Mouse (Mus musculus): ENCODE results near the gene Agbl4.

Gene Agbl4

DNA sequence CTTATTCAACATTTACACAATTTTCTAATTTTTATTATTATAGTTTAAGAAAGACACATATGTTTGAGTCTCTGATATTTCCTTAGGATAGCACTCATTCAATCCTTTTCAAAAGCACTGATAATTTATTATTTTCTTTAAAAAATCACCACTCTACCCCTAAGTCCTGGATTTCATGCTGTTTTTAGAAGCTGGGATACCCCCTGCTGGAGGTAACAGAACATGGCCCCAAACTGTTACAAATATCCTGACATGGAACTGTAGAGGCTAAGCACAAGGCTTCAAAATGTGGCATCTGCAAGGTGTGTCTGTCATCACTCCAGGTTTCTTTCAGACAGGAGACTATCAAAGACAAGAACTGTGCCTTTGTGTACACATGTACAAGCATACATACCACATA lies 859.5 kb downstream of the Agbl4 start:
- DNase-seq (ENCODE audit: low spot score in 2 of 2): no peak

DNA sequence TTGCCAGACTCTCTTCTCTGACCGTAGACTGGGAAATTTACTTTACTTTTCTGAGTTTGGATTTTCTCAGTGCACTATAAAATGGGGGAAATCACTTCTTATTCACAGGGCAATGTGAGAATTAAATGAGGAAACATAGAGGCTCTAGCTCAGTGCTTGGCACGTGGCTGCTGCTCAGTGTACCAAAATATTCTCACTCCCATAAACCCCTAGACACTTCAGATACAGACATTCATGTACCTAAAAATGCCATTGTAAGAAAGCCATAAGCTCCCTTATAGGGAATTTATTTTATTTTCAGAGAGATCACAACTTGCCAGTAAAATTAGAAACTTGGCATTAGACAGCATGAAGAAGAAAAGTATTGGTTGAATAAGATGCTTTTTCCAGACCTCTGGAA lies 883.5 kb downstream of the Agbl4 start:
- DNase-seq (ENCODE audit: low spot score in 2 of 2): peak in 1 of 2 experiments; percentile 51

DNA sequence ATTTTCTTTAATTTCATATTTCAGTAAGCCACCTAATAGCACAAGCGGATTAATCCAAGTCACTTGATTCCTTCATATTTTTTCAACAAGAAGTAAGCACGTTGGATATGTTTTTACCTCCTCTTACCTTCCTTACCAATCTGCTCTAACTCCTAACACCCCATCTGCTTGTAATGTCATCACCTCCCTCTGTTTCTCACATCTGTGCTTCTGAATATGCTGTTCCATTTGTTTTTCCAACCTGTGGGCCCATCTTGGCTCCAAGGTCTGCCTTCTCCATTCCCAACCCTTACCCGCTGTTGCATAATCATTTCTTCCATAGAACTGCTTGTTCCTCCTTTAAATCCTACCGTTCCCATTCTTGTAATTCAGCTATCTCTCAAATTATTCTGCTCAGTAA lies 884.4 kb downstream of the Agbl4 start:
- peak in 1 of 2 experiments; percentile 37 for DNase-seq (ENCODE audit: low spot score in 2 of 2)

DNA sequence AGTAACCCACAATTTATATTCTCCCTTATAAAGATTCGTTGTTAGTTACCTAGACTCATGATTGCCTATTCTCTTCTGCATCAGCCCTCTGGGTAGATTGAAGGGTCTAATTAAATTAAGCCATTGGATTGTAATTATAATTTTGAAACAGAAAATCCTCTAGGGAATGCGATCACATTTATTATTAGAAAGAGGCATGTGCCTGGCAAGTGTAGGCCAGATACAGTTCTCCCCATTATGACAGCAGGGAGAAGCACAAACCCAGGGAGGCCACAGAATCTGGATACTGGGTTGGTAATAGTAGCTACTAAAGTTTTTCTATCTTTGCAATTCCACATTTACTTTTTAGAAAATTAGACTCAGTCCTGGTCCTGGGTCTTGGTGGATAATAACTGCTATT lies 887.2 kb downstream of the Agbl4 start:
- DNase-seq (ENCODE audit: low spot score in 2 of 2): no peak

DNA sequence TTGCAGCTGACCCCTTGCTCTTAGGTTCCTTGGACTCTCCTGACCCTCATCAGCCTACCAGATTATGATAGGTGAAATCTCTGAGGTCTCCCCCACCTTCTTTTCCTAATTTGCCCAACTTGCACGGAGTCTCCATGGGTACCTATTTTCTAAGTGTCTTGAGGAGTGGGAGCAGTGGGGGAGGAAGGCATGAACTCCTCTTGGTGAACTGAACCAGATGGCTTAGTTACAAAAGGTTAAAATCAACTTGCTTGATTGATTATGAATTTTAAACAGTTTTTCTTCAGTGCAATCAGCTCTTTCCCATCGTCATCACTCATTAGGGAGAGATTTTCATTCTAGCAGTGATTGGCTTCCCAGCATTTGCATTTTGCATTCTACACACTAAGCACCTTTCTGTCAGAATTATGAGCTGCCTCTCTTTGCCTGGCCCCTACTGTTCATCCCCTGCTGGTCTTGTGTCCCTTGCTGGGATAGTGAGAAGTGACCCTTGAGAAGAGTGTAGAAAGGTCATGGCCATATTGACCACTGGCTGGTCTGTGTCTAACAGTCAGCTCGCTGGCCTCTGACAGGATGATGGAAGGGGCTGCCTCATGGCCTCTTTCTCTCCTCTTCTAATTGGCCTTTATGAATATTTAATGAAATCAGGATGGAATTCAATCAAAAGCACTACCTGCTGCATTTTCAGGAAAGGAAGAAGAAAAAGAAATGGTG lies 897.2 kb downstream of the Agbl4 start:
- DNase-seq (ENCODE audit: low spot score in 2 of 2): no peak

DNA sequence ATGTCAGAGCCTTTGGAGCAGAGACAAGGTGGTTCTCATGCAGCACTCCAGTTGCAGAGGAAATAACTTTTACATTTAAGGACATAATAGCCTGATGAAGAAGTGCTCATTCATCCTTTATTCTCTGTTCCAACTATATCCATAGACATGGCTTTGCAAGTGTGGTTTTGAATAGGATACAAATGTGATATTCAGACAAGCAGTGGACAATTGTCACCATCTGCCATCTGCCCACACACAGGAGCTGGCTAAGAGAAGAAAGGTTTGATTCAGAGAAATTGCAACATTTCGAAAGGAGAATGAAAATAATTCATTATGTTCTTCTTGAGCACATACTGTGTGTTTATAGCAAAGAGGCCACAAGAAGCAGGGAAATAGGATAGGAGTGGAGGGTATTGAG lies 909.1 kb downstream of the Agbl4 start:
- peak; percentile 28 to 67 for DNase-seq (ENCODE audit: low spot score in 2 of 2)

DNA sequence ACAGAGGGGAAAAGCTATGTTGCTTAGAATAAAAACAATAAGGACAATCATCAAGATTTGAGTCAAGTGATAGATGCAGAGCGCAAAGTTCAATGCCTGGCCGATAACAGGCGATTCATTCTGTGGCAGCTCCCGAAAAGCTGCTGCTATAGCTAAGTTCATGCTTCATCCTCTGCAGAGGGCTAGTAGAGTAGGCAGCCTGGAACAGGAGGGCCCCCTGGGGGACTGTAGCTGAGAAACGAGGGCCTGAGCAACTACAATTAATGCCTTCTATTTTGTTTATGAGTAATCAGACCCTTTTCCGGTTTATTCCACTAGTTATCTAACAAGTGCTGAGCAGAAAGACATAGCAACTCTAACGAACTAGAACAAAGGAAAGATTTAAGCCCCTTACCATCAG lies 909.7 kb downstream of the Agbl4 start:
- no peak for DNase-seq (ENCODE audit: low spot score in 2 of 2)

DNA sequence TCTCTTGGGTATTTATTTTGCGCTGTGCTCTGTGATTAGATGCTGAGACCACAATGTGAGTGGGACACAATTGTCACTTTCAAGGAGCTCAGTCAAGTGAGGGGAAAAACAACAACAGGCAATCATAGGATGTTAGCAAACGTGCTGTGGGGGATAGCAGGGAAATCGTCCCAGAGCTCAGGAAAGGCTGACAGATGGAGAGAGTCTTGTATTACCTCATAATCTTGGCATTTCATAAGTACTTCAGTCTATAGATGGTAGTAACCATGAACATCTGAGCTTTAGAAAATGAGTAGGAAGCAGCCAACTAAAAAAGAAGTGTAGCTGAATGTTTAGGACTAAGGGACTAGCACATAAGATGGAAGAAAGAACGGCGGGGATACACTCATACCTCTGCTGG lies 910.2 kb downstream of the Agbl4 start:
- peak; percentile 30 to 44 for DNase-seq (ENCODE audit: low spot score in 2 of 2)

DNA sequence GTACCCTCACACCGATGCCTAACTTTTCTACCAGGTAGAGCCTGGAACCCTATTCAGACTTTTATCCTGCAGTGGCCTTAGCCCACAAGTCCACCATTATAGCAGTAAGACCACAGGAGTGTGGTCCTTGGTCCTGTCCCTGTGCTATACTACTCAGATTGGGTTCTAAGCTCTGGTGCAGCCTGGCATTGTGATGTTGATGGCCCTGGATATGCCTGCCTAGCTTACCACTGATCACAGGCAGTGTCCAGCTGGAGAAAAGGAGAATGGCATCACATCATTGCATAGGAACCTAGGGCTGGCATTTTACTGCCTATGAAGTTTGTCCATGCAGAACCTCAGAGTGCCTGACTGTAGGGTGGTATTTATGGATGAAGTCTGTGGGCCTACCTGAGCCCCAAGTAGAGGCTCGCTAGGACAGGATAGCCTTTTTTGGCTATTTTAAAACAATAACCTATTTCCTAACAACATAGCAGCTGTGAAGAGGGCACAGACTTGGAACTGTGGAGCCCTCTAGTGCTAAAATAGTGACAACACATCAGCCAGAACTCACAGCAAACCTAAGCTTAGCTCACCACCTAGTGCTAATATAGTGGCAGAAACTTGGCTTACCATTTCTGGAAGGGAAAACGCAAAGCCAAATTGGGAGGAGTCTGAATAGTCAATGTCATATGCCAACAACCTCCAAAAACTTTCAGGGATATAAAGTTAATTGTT lies 911.3 kb downstream of the Agbl4 start:
- DNase-seq (ENCODE audit: low spot score in 2 of 2): no peak

DNA sequence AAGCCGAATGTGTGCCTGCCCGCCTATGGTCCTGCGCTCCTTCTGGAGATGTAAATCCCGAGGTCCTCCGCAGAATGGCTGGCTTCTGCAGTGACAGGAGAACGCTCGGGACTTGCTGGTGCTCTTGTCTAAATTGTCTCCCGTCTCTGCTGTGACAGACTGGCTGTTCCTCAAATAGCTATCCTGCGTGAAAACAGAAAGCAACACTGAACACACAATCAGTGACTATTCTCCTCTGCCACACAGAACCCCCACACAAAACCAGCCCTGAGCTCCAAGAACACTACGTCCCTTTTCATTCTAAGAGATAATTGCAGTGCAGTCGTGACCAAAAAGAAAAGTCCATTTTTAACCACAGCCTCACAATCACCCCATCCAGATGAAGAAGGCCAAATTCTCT lies 929.6 kb downstream of the Agbl4 start:
- DNase-seq (ENCODE audit: low spot score in 2 of 2): peak; percentile 64 to 78

DNA sequence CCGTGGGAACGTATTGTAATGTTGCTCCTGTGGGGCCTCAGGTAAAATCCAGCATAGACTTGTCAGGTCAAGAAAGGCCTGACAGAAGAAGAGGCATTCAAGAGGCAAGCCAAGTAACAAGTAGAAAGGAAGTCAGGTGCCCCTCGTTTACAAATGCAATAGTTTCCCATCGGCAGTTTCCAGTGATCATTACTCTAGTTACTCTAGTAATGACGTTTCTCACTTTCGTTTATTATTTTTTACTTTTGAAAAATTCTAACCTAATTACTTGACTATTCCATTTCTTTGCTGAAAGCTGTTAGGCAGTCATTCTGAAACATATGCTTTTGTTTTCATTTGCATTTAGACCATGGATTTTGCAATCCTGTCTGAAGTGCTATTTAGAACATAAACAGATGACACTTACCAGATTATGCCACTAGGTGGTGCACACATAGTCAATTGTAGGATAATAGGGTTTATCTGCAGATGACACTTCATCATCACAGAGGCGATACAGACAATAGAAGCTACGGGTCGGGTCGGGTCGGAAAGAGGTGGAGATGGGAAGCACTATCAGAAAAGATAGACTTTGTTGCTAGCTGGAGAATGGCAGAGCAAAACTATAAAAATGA lies 930.4 kb downstream of the Agbl4 start:
- peak in 1 of 2 experiments; percentile 65 for DNase-seq (ENCODE audit: low spot score in 2 of 2)

DNA sequence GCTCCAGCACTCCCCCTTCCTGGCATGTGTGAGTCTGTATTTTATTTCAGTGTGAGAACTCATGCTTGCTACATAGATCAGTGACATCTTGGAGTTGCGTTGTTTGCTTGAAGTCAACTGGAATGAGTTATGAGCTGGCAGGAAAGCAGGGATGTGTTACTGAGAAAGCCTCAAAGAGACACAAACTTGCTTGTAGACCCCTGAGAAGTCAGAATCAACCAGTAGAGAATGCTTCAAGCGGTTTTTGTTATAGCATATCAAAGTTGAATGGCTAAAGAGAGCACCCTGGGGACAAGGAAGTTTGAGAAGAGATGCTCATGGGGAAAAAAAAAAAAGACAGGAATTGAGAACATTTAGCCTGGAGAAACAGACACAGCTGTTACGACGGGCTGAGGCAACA lies 932.0 kb downstream of the Agbl4 start:
- no peak for DNase-seq (ENCODE audit: low spot score in 2 of 2)

DNA sequence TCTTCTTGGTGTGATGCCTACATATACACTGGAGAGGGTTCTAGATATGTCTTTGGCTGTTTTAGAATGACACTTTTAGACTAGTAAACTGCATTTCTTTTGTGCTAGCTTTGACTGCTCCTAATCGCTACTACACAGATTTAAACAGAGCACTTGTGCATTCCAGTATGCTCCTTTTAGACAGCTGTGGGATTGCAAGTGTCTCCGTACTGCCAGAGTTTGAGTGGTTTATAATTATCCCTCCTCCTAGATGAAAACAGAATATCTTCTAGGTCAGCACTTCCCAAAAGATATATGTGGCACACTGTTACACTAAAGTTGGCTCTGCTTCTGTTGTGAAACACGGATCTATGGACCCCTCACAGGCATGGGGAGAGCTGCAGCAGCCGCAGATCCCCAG lies 935.4 kb downstream of the Agbl4 start:
- no peak for DNase-seq (ENCODE audit: low spot score in 2 of 2)

DNA sequence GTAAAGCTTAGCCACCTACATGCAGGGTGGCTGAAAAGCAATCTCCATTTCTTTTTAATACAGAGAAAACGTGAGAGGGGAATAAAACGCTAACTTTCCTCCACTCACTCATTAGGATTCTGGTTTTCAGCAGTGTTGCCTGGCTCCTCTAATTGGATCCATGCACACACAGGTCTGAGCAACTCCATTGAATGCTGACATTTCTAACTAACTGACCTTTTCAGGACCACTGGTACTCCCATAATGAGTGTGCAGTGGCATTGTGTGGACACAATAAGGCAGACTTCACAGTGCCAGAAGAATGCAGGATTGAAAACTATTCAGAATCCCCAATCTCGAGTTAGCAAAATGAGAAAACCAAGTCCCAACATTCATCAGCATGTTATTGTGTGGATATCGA lies 952.5 kb downstream of the Agbl4 start:
- DNase-seq (ENCODE audit: low spot score in 2 of 2): no peak

DNA sequence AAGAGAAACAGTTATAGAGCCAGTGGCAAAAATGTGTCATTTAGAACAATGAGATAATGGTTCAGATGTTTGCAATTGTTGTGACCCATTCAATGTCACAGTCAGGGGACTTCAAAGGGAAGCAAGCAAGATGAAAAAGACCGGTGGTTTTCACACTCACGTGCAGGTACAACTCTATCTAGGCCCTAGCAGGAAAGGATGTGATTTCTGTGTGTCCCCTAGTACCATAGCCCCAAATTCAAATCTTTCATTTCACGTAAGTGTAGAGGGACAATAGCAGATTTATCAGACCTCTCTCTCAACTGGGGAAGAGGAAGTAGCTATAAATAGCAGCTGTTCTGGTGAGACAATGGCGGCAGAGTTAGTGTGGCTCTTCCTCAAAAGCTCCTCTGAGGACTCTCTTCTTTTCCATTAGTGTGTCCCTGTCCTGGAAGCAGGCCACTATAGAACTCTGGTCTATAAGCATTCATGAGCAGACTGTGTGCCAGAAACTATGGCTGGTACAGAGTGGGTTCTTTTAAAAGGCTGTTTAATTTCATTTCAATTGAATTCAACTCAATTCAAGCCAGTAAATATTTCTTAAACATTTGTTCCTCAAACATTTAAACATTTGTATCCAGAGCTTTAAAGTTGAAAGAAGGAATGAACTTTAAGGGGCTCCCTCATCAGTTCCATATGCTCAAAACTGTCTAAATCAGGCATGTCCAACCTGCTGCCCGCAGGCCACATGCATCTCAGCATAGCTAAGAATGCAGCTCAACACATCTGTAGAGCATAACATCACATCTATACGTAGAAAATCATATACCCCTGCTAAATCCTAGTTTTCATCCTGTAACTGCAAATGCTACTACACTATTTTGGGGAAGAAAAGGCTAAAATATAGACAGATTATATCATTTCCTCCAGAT lies 953.4 kb downstream of the Agbl4 start:
- no peak for DNase-seq (ENCODE audit: low spot score in 2 of 2)

DNA sequence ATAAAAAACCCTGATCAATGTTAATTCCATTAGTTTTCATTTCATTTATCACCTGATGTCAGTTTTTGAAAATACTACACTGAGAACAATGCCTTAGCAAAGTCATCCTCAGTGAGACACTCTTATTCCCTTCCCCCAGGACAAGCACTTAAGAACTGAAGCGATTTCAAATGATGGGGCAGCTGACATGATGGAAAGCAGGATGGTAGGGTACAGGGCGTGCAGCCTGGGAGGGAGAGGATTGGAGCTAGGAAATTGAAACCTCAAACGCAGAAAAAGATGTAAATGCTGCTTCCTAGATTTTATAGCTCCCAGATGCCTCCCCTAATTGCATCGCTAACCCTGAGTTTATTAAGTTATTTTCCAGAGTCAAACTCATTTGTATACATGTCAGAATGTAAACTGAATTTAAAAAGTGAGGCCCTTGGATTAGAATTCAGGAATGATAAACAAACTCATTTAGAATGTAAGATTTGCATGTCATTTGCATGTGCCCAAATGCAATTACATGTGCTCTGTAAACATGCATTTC lies 959.2 kb downstream of the Agbl4 start:
- no peak for DNase-seq (ENCODE audit: low spot score in 2 of 2)

DNA sequence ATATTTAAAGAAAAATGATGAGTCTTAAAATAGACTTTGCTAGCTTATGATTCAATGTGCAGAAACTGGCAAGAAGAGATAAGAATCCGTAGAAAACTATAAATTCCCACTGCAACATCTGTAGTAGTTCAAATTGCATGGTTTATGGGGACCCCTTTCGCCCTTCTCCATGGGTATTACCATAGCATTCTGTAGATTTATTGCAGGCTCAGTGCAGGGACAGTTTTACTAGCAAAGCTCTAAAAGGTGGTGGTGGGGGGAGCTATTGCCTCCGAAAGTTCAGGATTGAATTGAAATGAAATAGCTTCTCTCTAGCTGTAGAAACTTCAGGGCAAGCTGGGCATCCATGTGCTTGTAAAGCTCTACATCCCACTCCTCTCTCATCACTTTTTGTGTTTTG lies 959.7 kb downstream of the Agbl4 start:
- no peak for DNase-seq (ENCODE audit: low spot score in 2 of 2)

DNA sequence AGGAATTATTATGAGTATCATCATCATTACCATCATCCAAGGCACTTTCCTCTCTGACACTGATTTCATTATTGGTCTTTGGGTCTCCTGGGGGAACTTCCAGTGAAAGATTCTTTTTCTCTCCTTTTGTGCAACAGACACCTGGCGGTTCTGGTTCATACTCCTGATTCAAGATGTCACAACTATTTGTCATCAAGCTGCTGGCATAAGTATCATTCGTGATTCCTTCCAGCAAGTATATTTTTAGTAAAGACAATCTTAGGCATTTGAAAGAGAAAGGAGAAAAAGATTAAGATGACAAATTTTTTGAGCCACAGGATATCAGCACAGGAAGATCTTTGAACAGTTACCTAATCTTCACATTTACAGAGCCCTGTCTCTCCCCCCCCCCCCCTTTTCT lies 966.7 kb downstream of the Agbl4 start:
- no peak for DNase-seq (ENCODE audit: low spot score in 2 of 2)

DNA sequence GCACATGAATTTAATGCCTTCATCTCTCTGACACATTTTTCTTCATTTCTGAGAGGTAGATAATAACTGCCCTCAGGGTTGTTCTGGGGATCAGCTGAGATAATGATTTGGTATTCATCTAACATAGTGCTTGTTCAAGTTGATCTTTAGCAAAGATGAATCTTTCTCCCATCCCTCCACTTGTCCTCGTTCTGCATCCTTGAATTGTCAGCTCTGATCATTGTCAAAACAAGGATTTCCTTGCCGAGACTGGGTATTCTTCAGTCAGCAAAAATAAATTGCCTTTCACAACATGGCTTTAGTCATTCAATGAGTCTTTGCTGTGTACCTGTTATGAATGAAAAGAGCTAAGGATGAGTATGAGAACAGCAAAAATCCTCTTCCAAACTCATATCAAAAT lies 970.3 kb downstream of the Agbl4 start:
- DNase-seq (ENCODE audit: low spot score in 2 of 2): no peak

DNA sequence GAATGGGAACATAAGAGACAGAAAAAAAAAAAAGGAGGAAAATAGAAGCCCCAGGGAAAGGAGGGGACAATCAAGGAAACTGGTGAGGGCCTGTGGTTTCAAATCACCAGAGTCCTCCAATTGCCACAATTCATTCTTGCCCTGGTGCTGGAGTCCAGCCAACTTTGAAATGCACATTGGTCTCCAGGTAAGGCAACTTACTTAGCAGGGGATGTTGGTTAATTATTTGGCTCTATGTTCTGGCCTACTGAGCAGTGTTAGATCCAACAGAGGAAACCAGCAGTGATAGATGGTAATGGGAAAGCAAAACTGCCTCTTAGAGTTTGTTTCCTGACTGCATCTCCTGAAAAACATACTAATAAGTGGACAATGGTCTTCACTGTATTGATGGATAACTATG lies 979.7 kb downstream of the Agbl4 start:
- DNase-seq (ENCODE audit: low spot score in 2 of 2): no peak

DNA sequence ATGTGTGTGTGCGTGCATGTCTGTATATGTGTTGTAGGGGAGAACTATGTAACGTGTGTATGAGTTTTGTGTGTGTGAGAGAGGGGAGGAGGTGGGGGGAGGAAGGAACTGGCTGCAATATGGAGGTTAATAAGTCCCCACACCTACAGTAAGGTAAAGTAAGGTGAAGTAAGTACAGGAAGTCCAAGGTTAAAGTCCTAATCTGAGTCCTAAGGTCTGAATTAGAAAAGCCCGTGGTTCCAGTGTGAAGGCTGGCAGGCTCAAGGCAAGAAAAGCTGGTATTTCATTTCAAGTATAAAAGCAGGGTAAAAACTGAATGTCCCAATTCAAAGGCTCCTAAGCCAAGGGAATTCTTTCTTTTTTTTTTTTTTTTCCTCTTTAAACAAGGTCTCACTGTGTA lies 980.6 kb downstream of the Agbl4 start:
- no peak for DNase-seq (ENCODE audit: low spot score in 2 of 2)

DNA sequence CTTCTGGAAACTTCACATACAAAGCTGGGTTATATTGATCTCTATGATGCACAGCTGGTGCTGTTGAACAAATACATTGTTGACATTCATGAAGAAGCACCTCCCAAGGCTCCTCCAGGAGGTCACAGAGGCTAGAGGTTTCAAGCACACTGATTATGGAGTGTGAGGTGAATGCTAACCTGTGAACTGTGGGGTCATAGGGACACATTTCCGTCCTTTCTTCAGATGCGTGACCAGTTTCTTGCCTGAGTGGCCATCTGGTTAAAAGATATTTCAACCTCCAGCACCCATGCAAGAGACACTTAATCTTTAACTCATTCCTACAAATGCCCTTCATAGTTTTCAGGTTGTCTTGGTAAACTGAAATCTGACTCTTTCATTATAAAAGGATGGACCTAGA lies 985.6 kb downstream of the Agbl4 start:
- DNase-seq (ENCODE audit: low spot score in 2 of 2): no peak
